Mouse (Mus musculus): Measurements from ENCODE around the gene Nt5c.
"Not testable (repeated sequence)": the region's sequence is repeated elsewhere in the genome, so short reads cannot be mapped to it uniquely, and the experiment has no call there.

Gene Nt5c

GRCm38 (mm10) chr11:115510507-115510888, 18.8 kb upstream of the Nt5c start:
- DNase-seq (ENCODE audit: low read depth, low spot score), result no peak

GRCm38 (mm10) chr11:115509773-115510506, 18.3 kb upstream of the Nt5c start:
- DNase-seq (ENCODE audit: low read depth, low spot score), result no peak

DNA sequence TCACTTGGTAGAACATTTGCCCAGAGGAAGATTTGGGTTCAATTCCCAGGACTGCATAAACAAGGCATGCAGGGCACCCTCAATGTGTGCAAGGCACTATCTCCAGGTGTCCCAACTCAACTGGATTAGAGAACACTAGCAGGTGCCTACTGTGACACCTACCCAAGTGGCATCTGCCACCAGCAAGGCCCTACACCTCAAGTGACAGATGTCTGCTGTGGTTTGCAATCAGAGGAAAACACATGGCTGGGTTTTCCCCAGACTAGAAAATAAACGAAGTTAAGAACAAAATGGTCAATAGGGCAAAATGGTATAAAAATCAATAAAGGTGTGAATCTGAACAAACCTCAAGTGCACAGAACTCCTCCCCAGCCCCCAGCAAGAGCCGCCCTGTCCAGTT, 16.4 kb upstream of the Nt5c start:
- DNase-seq (ENCODE audit: low read depth, low spot score), result no peak

GRCm38 (mm10) chr11:115506586-115506985, 14.9 kb upstream of the Nt5c start:
- no peak for DNase-seq (ENCODE audit: low read depth, low spot score)

DNA sequence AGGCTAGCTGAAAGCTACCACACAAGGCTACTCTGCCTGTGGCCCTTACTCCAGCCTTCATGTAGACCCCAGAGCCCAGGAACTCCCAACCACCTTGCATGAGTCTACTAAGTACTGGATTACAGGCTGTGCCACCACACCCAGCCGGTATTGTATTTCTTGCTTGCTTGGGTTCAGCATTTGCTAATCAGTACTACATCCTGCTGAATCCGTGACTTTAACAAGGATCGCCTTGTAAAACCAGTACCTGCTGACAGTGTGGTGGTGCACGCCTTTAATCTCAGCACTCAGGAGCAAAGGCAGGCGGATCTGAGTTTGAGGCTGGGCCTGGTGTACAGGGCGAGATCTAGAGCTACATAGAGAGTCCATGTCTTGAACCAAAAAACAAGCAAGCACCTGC, 11.0 kb upstream of the Nt5c start:
- DNase-seq (ENCODE audit: low read depth, low spot score), result no peak

GRCm38 (mm10) chr11:115496559-115496958, 4.9 kb upstream of the Nt5c start:
- DNase-seq (ENCODE audit: low read depth, low spot score), result not testable (repeated sequence)

DNA sequence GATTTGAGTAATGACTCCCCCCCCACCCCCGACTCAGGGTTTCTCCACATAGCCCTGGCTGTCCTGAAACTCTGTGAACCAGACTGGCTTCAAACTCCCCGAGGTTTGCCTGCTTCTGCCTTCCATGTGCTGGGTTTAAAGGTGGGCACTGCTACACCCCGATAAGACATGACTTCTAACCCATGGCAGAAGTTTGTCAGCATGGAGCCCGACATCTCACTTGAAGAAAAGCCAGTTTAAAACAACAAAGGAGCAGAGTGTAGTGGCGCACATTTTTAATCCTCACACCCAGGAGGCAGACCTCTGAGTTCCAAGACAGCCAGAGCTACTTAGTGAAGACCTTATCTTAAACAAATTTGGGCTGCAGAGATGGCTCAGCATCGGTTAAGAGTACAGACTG, 725 bp upstream of the Nt5c start:
- DNase-seq (ENCODE audit: low read depth, low spot score), result no peak

GRCm38 (mm10) chr11:115490441-115491355, 964 bp downstream of the Nt5c start:
- no peak for DNase-seq (ENCODE audit: low read depth, low spot score)

GRCm38 (mm10) chr11:115488551-115489104, 3.0 kb downstream of the Nt5c start:
- DNase-seq (ENCODE audit: low read depth, low spot score), result no peak

DNA sequence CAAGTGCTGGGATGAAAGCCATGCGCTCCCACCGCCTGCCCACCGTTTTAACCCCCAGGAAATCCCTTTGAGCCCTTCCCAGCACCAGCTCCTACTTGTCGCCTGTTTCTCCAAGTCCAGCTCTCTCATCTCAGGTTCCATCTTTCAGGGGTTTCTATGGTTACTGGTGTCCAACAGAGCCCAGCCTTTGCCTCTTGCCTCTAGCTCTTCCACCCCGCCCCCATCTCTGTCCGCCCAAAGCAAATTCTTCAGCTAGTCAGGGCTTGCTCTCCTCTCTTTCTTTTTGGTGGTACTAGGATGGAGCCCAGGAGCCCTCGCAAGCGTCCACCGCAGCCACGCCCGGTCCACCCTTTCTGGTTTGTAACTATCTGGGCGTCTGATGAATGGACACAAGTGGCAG, 6.5 kb downstream of the Nt5c start:
- no peak for DNase-seq (ENCODE audit: low read depth, low spot score)

- DNase-seq (ENCODE audit: low read depth, low spot score), result peak; percentile 67
These were observed 7.9 kb downstream of the Nt5c start for GRCm38 (mm10) chr11:115483726-115484125.

DNA sequence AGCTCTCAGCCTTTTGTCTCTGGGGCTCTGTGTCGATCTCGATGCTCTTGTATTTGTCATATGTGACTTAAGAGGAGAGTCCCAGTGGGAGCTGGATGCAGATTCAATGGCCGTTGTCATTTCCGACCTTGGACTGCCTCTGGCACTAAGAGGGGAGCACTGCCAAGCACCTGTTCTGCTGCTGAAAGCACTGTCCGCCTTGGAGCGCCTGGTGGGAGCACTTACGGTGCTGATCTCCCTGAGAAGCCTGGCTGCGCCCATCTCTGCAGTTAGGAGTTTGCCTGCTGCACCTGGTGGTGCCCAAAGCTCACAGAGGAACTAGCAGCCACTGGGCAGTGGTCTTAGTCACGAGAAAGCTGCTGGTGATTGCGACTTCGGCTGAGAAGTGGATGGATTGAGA, 8.4 kb downstream of the Nt5c start:
- no peak for DNase-seq (ENCODE audit: low read depth, low spot score)

DNA sequence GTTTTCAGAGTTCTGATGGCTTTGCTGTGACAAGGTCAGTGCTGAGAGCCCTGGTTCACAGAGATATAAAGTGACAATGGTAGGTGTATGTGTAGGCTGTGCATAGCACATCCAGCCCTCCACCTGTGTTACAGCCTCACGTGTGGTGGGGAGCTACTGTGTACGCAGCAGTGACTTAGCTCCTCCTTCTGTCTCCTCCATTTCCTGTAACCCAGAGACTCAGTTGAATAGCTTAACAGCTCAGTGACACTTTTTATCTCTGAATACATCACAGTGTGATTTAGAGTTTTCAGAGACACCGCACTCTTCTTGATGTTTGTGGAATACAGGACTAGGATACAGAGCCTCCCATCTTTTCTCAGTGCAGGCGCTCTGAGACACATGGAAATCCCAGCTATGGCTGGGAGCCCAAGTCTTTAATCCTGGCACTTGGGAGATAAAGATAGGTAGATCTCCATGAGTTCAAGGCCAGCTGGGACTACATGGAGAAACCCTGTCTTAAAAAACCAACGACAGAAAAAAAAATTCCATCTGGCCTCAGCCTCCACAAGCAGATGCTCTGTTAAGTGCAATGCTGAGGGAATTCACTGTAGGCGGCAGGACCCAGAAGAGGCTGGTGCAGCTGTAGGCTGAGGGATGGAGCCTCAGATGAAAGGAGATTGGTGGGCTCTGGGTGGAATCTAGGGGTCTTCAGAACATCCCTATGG, 10.0 kb downstream of the Nt5c start:
- DNase-seq (ENCODE audit: low read depth, low spot score), result no peak

DNA sequence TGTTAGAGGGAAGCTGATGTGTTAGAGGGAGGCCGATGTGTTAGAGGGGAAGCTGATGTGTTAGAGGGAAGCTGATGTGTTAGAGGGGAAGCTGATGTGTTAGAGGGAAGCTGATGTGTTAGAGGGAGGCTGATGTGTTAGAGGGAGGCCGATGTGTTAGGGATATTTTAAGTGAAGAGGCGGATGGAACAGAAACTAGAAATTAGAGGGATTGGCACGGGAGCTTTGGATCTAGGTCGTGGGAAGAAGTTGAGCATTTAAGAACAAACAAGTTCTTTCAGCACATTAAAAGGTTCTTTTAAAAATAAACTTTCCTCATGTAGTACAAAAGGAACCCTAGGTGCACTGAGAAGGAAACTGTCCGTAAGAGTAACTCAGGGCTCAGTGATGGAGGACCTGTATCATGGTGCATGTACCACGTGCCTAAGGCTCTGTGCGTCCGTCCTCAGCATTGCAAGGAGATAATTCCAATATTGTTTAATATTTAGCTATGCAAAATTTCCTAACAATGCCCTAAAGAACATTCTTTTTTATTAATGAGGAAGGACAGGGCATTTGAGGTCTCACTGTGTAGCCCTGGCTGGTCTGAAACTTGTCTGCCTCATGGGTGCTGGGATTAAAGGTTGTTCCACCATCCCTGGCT, 13.2 kb downstream of the Nt5c start:
- DNase-seq (ENCODE audit: low read depth, low spot score), result no peak

DNA sequence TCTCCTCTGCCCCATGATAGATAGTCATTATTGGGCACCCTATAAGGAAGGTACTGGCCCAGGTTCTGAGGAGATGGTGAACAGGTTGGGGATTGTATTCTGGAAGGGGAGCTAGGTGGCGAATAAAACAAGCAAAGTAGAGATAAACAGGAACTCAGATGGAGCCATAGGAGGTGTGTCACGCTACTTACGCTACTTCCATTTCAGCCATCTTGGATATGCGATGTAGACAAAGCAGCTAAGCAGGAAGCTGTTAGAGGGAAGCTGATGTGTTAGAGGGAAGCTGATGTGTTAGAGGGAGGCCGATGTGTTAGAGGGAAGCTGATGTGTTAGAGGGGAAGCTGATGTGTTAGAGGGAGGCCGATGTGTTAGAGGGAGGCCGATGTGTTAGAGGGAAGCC, 14.3 kb downstream of the Nt5c start:
- not testable (repeated sequence) for DNase-seq (ENCODE audit: low read depth, low spot score)

DNA sequence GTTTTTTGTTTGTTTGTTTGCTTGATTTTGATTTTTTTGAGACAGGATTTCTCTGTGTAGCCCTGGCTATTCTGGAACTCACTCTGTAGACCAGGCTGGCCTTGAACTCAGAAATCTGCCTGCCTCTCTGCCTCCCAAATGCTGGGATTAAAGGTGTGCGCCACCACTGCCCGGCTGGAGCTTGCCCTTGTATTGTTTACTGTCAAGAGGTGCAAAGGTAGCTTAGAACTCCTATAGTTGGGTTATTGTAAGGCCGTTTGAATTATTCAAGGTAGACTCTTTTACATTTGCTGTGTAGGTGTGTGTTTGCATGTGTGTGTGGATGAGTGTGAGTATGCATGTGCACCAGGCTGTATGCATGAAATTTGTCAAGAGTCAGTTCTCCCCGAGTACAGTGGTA, 15.0 kb downstream of the Nt5c start:
- not testable (repeated sequence) for DNase-seq (ENCODE audit: low read depth, low spot score)

DNA sequence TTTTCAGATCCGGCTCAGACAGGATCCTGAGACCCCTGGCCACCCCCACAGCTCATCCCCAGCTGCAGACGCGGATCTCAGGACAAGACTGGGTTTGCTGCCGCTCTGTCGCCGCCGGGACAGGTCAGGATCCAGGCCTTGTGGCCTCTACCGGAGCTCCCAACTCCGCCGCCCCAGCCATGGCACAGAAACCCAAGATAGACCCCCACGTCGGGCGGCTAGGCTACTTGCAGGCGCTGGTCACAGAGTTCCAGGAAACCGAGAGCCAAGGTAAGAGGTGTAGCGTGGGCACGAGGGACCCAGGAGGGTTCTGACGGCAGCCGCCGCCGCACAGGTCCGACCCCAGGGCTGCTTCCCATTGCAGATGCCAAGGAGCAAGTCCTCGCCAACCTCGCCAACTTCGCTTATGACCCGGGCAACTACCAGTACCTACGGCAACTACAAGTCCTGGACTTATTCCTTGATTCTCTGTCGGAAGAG, 15.9 kb downstream of the Nt5c start:
- no peak for DNase-seq (ENCODE audit: low read depth, low spot score)

DNA sequence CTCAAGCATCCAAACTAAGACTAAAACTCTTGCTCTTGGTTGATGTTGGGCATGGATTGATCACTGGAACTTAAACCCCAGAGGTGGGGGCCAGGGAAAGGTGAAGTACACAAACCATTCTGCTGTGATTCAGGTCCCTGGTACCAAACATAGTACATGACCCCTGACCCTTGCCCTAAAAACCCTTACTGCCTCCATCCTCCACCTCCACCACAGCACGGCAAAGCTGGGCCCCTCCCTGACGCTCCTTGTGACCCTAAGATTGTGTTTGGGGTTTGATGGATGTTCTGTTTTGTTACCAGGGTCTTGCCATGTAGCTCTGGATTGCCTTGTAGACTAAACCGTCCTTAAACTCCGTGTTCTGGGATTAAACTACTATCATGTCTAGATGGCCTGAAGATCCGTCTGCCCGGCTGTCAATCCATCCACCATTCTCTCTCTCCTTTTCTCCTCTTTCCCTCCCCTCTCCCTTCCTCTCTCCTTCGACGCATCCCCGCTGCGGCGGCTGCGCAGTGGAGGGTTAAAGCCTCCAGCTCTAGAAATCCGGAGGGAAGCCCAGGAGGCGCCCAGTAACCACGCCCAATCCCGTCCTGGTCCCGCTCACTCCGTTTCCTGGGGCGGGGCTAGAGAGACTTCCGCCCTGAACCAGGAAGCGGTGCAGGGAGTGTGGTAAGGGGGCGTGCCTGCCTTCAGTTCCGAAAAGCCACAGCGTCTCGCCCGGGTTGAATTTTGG, 16.5 kb downstream of the Nt5c start, which contains the start of gene Armc7:
Armc7 (plus strand) TSS at position 643 of the 733 bp plus-strand sequence.
- DNase-seq (ENCODE audit: low read depth, low spot score), result peak; percentile 92

DNA sequence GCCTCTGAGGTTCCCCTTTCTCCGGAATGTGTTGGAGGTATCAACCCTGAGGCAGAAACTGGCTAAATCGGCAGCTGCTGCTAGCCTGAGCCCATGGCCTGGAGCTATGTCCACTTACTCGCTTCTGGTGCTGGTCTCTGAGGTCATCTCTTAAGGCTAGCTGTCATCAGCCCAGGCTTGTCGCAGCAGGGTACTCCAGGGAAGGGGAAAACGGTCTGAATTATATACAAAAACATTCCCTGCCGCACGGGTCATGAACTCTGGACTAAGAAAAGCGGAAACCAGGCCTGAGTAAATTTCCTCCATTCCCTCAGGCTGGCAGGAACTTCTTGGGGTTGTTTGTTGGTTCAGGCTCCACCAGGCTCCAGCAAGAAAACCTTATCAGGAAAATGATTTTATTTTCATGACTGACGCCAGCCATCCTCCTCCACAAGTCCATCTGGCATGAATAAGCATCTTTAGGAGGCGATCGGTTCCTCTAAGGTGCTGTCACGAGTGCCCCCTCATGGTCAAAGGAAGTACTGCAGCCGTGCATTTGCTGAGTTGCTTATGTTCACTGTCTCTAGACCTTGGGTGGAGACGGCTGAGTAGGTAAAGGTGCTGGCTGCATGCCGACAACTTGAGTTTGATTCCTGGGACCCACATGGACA, 17.9 kb downstream of the Nt5c start:
- peak; percentile 91 for DNase-seq (ENCODE audit: low read depth, low spot score)

- DNase-seq (ENCODE audit: low read depth, low spot score), result no peak
These were observed 19.5 kb downstream of the Nt5c start for GRCm38 (mm10) chr11:115472183-115472582.
